Mouse (Mus musculus): Measurements from ENCODE around the gene Aunip.

- no peak for TF ChIP-seq CTCF (IDR thresholded peaks at IDR 0.05; ENCODE audit: low read depth)
- no peak for TF ChIP-seq EP300 (IDR thresholded peaks at IDR 0.05; ENCODE audit: low read depth)
Measured at GRCm38 (mm10) chr4:134570704-134571451, 60.1 kb downstream of the Aunip start.
